Mouse (Mus musculus) lung, postnatal 14 days (tissue): ENCODE measurements around the gene Jmjd6.
"Not testable (repeated sequence)": the region's sequence is repeated elsewhere in the genome, so short reads cannot be mapped to it uniquely, and the experiment has no call there.

Experiments used
- DNase-seq: peaks from one replicate; pipeline ENCODE4 v3.0.0; 2021

Gene Jmjd6

GRCm38 (mm10) chr11:116850833-116851477, 7.7 kb upstream of the Jmjd6 start:
- no peak for DNase-seq

- no peak for DNase-seq
Measured at GRCm38 (mm10) chr11:116850085-116850484, 6.8 kb upstream of the Jmjd6 start.

GRCm38 (mm10) chr11:116849587-116849986, 6.3 kb upstream of the Jmjd6 start:
- no peak for DNase-seq

GRCm38 (mm10) chr11:116848877-116849178, 5.6 kb upstream of the Jmjd6 start:
- not testable (repeated sequence) for DNase-seq

GRCm38 (mm10) chr11:116848086-116848876, 5.0 kb upstream of the Jmjd6 start:
- no peak for DNase-seq

GRCm38 (mm10) chr11:116847187-116848085, 4.2 kb upstream of the Jmjd6 start:
- no peak for DNase-seq

- no peak for DNase-seq
Measured at GRCm38 (mm10) chr11:116846593-116847181, 3.4 kb upstream of the Jmjd6 start.

- peak; percentile 63 for DNase-seq
Measured at GRCm38 (mm10) chr11:116842531-116843260, 553 bp downstream of the Jmjd6 start.

GRCm38 (mm10) chr11:116840748-116841147, 2.5 kb downstream of the Jmjd6 start:
- no peak for DNase-seq

GRCm38 (mm10) chr11:116839601-116840000, 3.6 kb downstream of the Jmjd6 start:
- DNase-seq, result no peak

GRCm38 (mm10) chr11:116838936-116839335, 4.3 kb downstream of the Jmjd6 start:
- DNase-seq, result no peak

- DNase-seq, result no peak
Measured at GRCm38 (mm10) chr11:116837441-116837840, 5.8 kb downstream of the Jmjd6 start.

GRCm38 (mm10) chr11:116836283-116836682, 7.0 kb downstream of the Jmjd6 start:
- no peak for DNase-seq

GRCm38 (mm10) chr11:116834954-116835353, 8.3 kb downstream of the Jmjd6 start:
- DNase-seq, result no peak

GRCm38 (mm10) chr11:116832172-116832685, 11.0 kb downstream of the Jmjd6 start:
- DNase-seq, result no peak

- peak; percentile 90 for DNase-seq
Measured at GRCm38 (mm10) chr11:116827534-116828165, 15.6 kb downstream of the Jmjd6 start, which contains the start of gene Mxra7. Mxra7 (minus strand) TSS chr11:116828046.

GRCm38 (mm10) chr11:116826550-116827504, 16.4 kb downstream of the Jmjd6 start:
- no peak for DNase-seq

- DNase-seq, result no peak
Measured at GRCm38 (mm10) chr11:116825230-116825629, 18.0 kb downstream of the Jmjd6 start.

GRCm38 (mm10) chr11:116823885-116824284, 19.4 kb downstream of the Jmjd6 start:
- not testable (repeated sequence) for DNase-seq

- no peak for DNase-seq
Measured at GRCm38 (mm10) chr11:116823255-116823654, 20.0 kb downstream of the Jmjd6 start.
